Mouse (Mus musculus): Measurements from ENCODE around the gene Acsl5.

Acsl5 gene

DNA sequence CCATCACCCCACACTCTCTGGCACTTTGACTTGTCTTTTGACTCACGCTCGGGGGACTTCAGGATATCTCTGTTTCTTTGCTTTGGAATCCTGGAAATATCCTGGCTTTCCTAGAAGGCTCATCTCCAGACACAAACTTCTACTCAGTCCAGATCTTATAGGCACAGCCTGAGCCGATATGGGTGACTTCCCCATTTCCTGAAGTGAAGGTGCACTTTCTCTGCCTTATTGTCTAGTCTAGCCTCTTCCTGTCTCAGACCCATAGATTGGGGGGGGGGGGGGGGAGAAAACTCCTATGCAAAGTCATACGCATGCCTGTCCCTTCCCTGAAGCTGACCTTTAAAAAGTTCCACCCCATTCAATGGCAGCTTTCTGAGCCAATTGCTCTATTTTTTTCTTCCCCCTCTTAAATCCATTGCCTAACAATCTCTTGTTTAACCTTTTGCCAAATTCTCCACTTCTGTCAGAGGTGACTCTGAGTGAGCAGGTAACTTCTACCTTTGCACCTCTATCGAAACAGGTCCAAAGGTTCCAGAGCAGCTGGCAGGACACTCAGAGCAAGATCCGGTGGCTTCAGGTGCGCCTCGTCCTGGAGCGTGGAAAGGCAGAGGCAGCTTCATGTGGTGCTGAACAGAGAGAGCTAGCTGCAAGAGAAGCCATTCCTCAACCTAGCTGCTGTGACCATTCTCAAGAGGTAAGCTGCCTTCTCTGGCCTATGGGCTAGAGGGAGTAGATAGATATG lies at the start of gene Acsl5:
Gene Acsl5, plus strand, starts transcription at position 556 of the 742 bp plus-strand sequence.
- no peak for DNase-seq (ENCODE audit: low spot score in 2 of 2)

- peak; percentile 55 to 68 for DNase-seq (ENCODE audit: low spot score in 2 of 2)
Measured at GRCm38 (mm10) chr19:55206482-55207138, 45.1 kb upstream of the Acsl5 start.

GRCm38 (mm10) chr19:55207205-55207604 lies 44.5 kb upstream of the Acsl5 start:
- DNase-seq (ENCODE audit: low spot score in 2 of 2), result peak in 1 of 2 experiments; percentile 37

DNA sequence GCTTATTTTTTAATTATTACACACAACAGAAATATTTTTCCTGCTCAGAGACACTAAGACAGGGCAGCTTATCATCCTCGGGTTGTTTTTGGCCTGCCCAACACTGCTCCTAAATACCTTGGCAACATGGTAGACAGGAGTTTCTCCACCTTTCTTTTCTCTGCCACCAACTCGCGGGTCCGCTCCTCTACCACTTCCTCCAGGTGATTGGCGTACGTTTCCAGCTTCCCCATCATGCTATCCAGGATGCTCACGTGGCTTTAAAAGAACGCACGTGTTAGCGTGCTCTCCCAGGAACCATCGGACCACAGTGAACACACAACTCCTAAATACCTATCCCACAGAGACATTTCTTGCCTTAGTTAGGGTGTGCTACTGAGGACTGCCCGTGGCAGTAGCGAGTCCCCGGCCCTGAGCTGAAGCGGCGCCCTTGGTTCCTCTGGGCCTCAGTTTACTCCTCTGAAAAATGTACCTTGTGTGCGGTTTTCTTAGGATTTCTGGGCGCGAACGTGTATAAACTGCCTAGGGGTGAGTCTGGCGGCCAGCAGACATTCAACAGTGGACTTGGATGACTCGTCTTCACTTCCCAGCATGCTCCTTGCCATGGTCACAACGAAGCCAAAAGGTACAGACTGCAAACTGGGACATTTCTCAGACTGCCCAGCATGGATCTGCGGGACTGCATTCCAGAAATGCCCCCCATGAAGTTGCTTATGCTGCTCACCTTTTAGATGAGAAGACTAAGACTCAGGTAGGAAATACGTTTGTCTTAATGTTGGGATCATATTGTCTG lies 43.8 kb upstream of the Acsl5 start:
- DNase-seq (ENCODE audit: low spot score in 2 of 2), result no peak

- DNase-seq (ENCODE audit: low spot score in 2 of 2), result no peak
Measured at GRCm38 (mm10) chr19:55208654-55209053, 43.1 kb upstream of the Acsl5 start.

GRCm38 (mm10) chr19:55209084-55209483 lies 42.7 kb upstream of the Acsl5 start:
- DNase-seq (ENCODE audit: low spot score in 2 of 2), result no peak

- DNase-seq (ENCODE audit: low spot score in 2 of 2), result no peak
Measured at GRCm38 (mm10) chr19:55211698-55212097, 40.0 kb upstream of the Acsl5 start.

DNA sequence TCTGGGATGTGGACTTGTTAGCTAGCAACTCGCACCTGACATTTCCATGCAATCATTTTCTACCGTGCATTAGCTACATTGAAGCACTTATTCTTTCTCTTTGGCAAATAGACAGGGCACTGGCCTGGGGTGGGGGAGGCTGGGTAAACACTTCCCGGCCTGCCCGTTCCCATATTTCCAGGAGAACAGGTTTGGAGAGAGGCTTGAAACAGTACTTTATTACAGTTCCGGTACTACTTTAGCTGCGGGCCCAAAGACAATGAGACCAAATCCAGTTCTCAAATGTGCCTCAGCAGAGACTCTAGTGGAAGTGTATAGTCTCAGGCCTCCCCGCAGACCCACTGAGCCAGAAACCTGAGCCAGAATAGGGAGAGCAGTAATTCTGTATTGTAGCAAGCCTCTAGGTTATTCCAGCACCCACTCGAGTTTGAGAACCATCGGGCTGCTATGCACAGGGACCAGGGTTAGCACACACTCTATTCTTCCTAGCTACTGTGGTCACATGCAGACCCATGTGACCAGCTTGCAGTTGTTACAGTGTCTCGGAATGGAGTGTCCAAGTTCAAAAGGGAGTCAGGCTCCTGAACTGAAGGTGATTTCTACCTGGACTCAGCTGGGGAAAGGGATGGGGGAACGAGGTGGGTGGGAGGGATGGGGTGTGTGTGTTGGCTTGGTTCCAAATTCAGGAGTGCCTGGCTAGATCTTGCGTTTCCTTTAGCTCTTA lies 38.0 kb upstream of the Acsl5 start:
- no peak for DNase-seq (ENCODE audit: low spot score in 2 of 2)

- DNase-seq (ENCODE audit: low spot score in 2 of 2), result no peak
Measured at GRCm38 (mm10) chr19:55216876-55217275, 34.9 kb upstream of the Acsl5 start.

DNA sequence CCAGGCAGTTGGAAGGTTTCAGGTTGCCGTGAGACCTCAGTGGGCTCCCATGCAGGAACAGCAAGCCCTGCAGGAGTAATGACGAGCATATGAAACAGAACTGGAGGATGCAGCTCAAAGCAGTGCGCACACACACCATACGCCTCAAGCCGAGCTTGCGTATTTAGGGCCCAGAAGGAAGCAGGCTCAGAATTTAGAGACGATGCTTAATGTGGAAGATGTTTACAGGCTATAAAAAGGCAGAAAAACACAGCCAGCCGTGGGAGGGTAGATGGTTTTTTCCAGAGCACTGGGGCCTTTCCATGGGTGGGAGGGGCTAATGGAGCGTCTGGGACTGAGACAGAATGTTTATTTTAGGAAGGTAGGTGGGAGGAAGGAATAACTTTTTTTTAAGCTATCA lies 34.4 kb upstream of the Acsl5 start:
- DNase-seq (ENCODE audit: low spot score in 2 of 2), result no peak

DNA sequence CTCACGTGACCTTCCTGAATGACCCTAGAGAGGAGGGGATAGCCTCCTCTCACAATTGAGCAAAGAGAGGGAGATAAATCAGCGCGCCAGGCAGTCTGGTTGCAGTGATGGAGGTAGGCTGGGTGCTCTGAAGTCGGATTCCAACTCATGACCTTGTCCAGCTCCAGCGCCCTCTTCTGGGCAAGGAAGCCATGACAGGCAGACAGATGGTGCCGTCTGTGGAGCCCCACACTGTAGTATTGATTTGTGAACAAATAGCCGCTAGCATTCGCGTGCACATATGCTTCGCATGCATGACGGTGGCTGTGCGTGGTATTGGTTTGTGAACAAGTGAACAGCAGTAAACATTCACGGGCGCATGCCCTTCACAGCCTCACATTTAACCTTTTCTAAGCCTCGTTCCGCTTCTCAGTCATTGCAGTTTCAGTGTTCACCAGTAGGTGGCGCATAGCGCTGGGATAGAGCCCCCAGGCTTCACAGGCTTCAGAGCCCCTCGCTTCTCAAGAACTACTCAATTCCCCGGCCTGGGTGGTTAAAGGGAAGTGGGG lies 33.5 kb upstream of the Acsl5 start:
- peak; percentile 89 to 97 for DNase-seq (ENCODE audit: low spot score in 2 of 2)

- peak; percentile 69 to 77 for DNase-seq (ENCODE audit: low spot score in 2 of 2)
Measured at GRCm38 (mm10) chr19:55218741-55219221, 33.0 kb upstream of the Acsl5 start.

DNA sequence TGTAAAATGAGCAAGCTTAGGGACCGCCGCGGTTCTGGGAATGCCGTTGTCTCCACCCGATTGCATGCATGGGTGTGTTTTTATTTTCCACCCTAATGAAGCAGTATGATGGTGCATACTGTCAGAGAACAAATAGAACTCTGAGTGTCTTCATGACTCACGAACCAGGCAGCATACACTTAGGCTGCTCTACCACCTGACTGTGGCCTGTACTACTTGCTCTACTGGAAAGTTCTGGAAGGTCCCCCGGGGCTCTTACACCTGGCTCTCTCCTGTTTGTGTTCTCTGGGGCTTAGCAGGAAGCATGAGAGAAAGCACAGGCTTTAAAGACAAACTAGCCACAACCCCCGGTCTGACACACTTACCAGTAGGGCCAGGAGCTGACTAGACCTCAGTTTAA lies 32.4 kb upstream of the Acsl5 start:
- no peak for DNase-seq (ENCODE audit: low spot score in 2 of 2)

- DNase-seq (ENCODE audit: low spot score in 2 of 2), result no peak
Measured at GRCm38 (mm10) chr19:55221208-55221607, 30.5 kb upstream of the Acsl5 start.

GRCm38 (mm10) chr19:55222268-55222667 lies 29.5 kb upstream of the Acsl5 start:
- no peak for DNase-seq (ENCODE audit: low spot score in 2 of 2)

- DNase-seq (ENCODE audit: low spot score in 2 of 2), result no peak
Measured at GRCm38 (mm10) chr19:55226621-55227020, 25.1 kb upstream of the Acsl5 start.

DNA sequence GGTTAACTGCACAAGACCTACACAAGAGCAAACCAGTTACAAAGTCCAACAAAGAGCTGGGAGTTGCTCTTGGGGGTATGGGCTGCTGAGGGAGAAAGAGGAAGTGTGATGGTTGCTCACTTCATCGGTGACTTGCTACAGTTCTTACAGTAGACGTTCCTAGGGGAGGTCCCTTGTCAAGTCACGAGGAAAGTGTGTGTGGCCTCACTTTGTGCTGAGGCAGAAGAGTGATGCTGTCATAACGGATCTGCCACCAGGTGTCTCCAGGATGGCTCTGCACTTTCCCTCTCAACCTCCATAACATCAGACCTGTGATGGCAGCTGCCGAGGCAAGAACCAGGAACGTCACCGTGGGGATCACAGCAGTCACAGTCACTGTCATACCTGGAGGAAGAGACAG lies 24.6 kb upstream of the Acsl5 start:
- DNase-seq (ENCODE audit: low spot score in 2 of 2), result no peak

DNA sequence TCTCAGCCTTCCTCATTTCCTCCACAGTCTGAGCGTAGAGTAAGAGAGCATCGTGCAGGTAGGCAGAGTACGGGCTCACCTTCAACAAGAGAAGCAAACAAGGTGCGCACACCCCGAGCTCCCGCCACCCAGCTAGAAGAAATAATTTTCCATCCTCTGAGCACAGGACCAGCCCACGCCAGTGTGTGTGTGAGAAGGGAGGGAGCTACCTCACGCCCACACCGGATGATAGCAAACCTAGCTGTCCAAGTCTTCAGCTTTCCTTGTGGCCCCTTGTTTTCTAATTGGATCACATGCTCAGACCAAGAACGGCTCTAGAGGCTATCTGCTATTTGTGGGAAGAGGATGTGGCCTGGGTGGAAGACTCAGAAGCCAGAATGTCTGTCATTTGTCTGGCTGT lies 20.7 kb upstream of the Acsl5 start:
- no peak for DNase-seq (ENCODE audit: low spot score in 2 of 2)

DNA sequence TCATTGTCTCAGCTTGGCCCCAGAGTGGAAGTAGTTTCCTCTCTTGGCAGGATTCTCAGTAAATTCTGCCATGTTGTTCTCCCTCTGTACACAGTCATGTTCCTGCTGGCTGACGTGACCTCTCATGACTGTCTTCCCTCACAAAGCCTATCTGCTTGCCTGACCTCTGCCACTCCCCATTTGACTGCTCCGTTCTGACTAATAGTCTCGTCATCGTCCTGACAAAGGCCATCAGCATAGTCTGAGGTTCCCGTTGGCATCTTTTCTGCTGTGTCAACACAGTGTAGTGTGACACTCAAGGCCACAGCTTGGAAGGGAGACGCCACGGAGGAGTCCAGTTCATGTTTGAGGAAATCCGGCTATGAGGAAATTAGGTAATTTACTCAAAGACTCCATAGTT lies 19.6 kb upstream of the Acsl5 start:
- peak in 1 of 2 experiments; percentile 22 for DNase-seq (ENCODE audit: low spot score in 2 of 2)

DNA sequence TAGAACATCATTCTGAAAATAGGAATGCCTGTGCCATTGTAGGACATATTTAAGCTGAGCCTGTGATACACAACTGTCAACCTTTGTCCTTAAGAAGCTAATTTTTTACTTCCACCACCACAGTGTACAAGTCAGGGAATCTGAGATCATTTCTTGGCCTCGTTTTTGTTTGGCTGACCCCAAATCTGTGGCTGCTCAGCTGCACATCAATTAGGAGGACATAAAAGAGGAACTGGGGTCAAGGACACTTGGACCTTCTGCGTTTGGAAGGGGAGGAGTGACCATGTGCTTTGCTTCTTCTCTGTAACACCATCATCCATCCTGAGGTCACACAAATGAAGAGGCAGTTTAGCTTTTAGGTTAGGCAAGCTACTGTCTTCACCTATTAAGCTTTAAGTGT lies 15.7 kb upstream of the Acsl5 start:
- DNase-seq (ENCODE audit: low spot score in 2 of 2), result no peak

- no peak for DNase-seq (ENCODE audit: low spot score in 2 of 2)
Measured at GRCm38 (mm10) chr19:55236564-55236963, 15.2 kb upstream of the Acsl5 start.
